Mouse (Mus musculus) ES-E14 (cell line): Measurements from ENCODE around the gene Pax4. TPM values are rescaled to one million over a fixed set of nuclear protein-coding genes. Genes with fewer than 3 reads are reported as not detected.

Experiments
- DNase-seq: peaks from one replicate; pipeline ENCODE4 v3.0.0-alpha.2; 2013; ENCODE audit warnings: low read depth, low spot score
- H3K27ac ChIP-seq: 2 replicates; pipeline ENCODE4 v1.5.1; 2012; ENCODE audit warnings: low read depth, mild to moderate bottlenecking, low read length, moderate library complexity, mixed read lengths; ENCODE audit not compliant: poor library complexity, insufficient read depth, severe bottlenecking
- H3K36me3 ChIP-seq: 2 replicates; pipeline ENCODE4 v1.6.1; 2012; ENCODE audit warnings: mild to moderate bottlenecking, low read length, moderate library complexity, mixed read lengths; ENCODE audit not compliant: control insufficient read depth, poor library complexity, insufficient read depth, severe bottlenecking
- H3K4me1 ChIP-seq, 2 experiments: fragments of 150-350 bp in 1 of 2; sonication (generic) in 1 of 2; 2 replicates each; pipeline ENCODE4 v1.6.1; 2012; ENCODE audit warnings: low read length in 2 of 2, mild to moderate bottlenecking in 1 of 2, mixed read lengths in 1 of 2; ENCODE audit not compliant: control insufficient read depth in 2 of 2, insufficient read depth in 2 of 2, poor library complexity in 1 of 2
- H3K4me3 ChIP-seq, 2 experiments: fragments of 150-350 bp in 1 of 2; sonication (generic) in 1 of 2; 2 replicates each; pipeline ENCODE4 v1.5.1; 2012; ENCODE audit warnings: low read length in 2 of 2, low read depth in 1 of 2, mild to moderate bottlenecking in 1 of 2, mixed read lengths in 1 of 2; ENCODE audit not compliant: insufficient read depth in 1 of 2, poor library complexity in 1 of 2, severe bottlenecking in 1 of 2
- H3K9ac ChIP-seq: 2 replicates; pipeline ENCODE4 v1.6.1; 2012; ENCODE audit warnings: low read depth, mild to moderate bottlenecking, low read length, mixed read lengths; ENCODE audit not compliant: poor library complexity, insufficient read depth, severe bottlenecking
- H3K9me3 ChIP-seq: fragments of 150-350 bp; sonication (generic); 2 replicates; pipeline ENCODE4 v1.6.1; 2012; ENCODE audit warnings: low read depth, mild to moderate bottlenecking, low read length; ENCODE audit not compliant: control insufficient read depth, insufficient read depth
- CHD2 ChIP-seq: IDR thresholded peaks from 2 replicates; pipeline ENCODE4 v1.6.1; 2014; ENCODE audit warnings: mild to moderate bottlenecking, low read depth, low read length, inconsistent platforms
- HCFC1 ChIP-seq: IDR thresholded peaks from 2 replicates; pipeline ENCODE4 v1.6.1; 2012; ENCODE audit warnings: low read length, inconsistent platforms, borderline replicate concordance; ENCODE audit not compliant: insufficient read depth
- MAFK ChIP-seq: IDR thresholded peaks from 2 replicates; pipeline ENCODE4 v1.6.1; 2014; ENCODE audit warnings: mild to moderate bottlenecking, low read depth, low read length, inconsistent platforms; ENCODE audit not compliant: insufficient read depth
- ZC3H11A ChIP-seq: IDR thresholded peaks from 2 replicates; pipeline ENCODE4 v1.6.1; 2012; ENCODE audit warnings: low read depth, mild to moderate bottlenecking, inconsistent platforms, low read length, borderline replicate concordance
- ZNF384 ChIP-seq: IDR thresholded peaks from 2 replicates; pipeline ENCODE4 v1.6.1; 2012; ENCODE audit warnings: low read depth, low read length, inconsistent platforms
- in situ Hi-C, 2 experiments: fragments of 600-800 bp; cut with MboI; formaldehyde crosslinking; loops; one replicate each; pipeline ENCODE4 v1.15.1; 2025; ENCODE audit warnings: low sequenced_read_pairs in 2 of 2, inconsistent platforms in 1 of 2; ENCODE audit not compliant: unreplicated experiment in 2 of 2
- total RNA-seq: library from RNA; depleted of rRNA; stranded (reverse); fragments of 300-350 nt; gene quantifications from 2 replicates; pipeline ENCODE4 v1.2.3, GENCODE M21; 2012; rRNA removed

Pax4 gene
- total RNA-seq, 1 experiment, result not detected

GRCm38 (mm10) chr6:28396051-28396852 lies 52.9 kb downstream of the Pax4 start:
- H3K9ac ChIP-seq, result no peak overlapping the region
- H3K9me3 ChIP-seq, result no peaks in the 10 kb centered on the region
- no peaks in the 10 kb centered on the region for H3K4me1 ChIP-seq
- DNase-seq, result no peak
- TF ChIP-seq HCFC1 (no peak), ZNF384 (no peak), MAFK (no peak), ZC3H11A (no peak), CHD2 (no peak)
- no peak overlapping the region for H3K27ac ChIP-seq
- in situ Hi-C loops, result loop anchor here in 1 of 2 experiments (25.0 kb wide), 1 partner anchor 734 kb away; no protein-coding TSS in a partner anchor
- H3K4me3 ChIP-seq, result no peak overlapping the region
- no peaks in the 10 kb centered on the region for H3K36me3 ChIP-seq

Other genes with a start within 250 kb of the Pax4 start
- 4.0 and 7.8 TPM in 2 replicates for gene Zfp800, start 51.3 kb downstream of the Pax4 start, total RNA-seq
- gene Arf5, start 25.8 kb downstream of the Pax4 start, total RNA-seq, result 70.1 and 81.1 TPM in 2 replicates
- gene Fscn3, start 21.6 kb downstream of the Pax4 start, total RNA-seq, result 0.11 TPM in 1 of 2 replicates, not detected in the other
- gene Gcc1, start 21.0 kb downstream of the Pax4 start, total RNA-seq, result 7.9 and 8.7 TPM in 2 replicates
- gene Snd1, start 25.8 kb upstream of the Pax4 start, total RNA-seq, result 343 and 546 TPM in 2 replicates